Mouse (Mus musculus): ENCODE data around the gene Gm9964. TPM values are rescaled to one million over a fixed set of nuclear protein-coding genes. Genes with fewer than 3 reads are reported as not detected.
A peak's percentile ranks its signal among the peaks of the same experiment; 100 is the strongest.

The Gm9964 gene
- total RNA-seq, 4 experiments from 2014 or later = 0.74 to 2.0 (median 0.98) TPM; not detected in 1

GRCm38 (mm10) chr11:79253542-79254390 is 42.9 kb downstream of the Gm9964 start:
- DNase-seq (ENCODE audit: low spot score in 2 of 2) = peak; percentile 19 to 32

- DNase-seq (ENCODE audit: low spot score in 2 of 2) = no peak
Observed at GRCm38 (mm10) chr11:79252881-79253541, 43.7 kb downstream of the Gm9964 start.

Other genes starting within 250 kb of the Gm9964 start
- gene Ksr1, start 150.5 kb downstream of the Gm9964 start, total RNA-seq (2022) = 10 to 100 TPM; 53.6 to 63.6 (median 56.0) TPM
- gene Wsb1, start 42.2 kb downstream of the Gm9964 start, total RNA-seq (2022) = 10 to 100 TPM; 67.0 to 96.0 (median 77.4) TPM
- gene Nf1, start 42.8 kb upstream of the Gm9964 start, total RNA-seq (2022) = 100 to 1,000 TPM; 105 to 139 (median 119) TPM
- 100 to 1,000 TPM; 106 to 132 (median 118) TPM for gene Omg, start 207.2 kb upstream of the Gm9964 start, total RNA-seq (2022)
- gene Evi2b, start 226.9 kb upstream of the Gm9964 start, total RNA-seq (2022) = 1 to 10 TPM in 1 of 4 experiments, under 1 TPM in 2, not detected in 1; 0.44 to 2.0 (median 0.66) TPM
- under 1 TPM in 3 of 4 experiments, not detected in 1; 0.14 to 0.53 (median 0.20) TPM for gene Evi2, start 233.7 kb upstream of the Gm9964 start, total RNA-seq (2022)
- gene Evi2a, start 233.7 kb upstream of the Gm9964 start, total RNA-seq (2022) = 10 to 100 TPM; 33.2 to 36.9 (median 34.8) TPM

All from left cerebral cortex, adult 8-10 months (tissue).